35 mouse cellular contexts compared by ENCODE assay signal in genomic region chr4:120841342-120841741, GRCm38 (mm10).
"Had no signal": no experiment of that assay in that cellular context is flagged by ENCODE, and none has a peak within 500 bp of the region (broad histone marks: within the 10 kb centered on the region; RNA-seq: fewer than 3 reads in every experiment).

No protein-coding gene starts in this region.

- H3K36me3 ChIP-seq: heart, embryonic 10.5 days; heart, embryonic 12.5 days; heart, embryonic 13.5 days; heart, embryonic 15.5 days; hindbrain, embryonic 10.5 days; hindbrain, embryonic 12.5 days; hindbrain, embryonic 13.5 days; hindbrain, embryonic 15.5 days; intestine, embryonic 15.5 days; kidney, embryonic 15.5 days had no signal

- H3K9me3 ChIP-seq: heart, embryonic 10.5 days; heart, embryonic 12.5 days; heart, embryonic 13.5 days; heart, embryonic 15.5 days; hindbrain, embryonic 10.5 days; hindbrain, embryonic 12.5 days; hindbrain, embryonic 13.5 days; hindbrain, embryonic 15.5 days; intestine, embryonic 15.5 days; kidney, embryonic 15.5 days had no signal

- H3K27me3 ChIP-seq: hindbrain, embryonic 12.5 days; hindbrain, embryonic 15.5 days; intestine, embryonic 15.5 days had no signal

- DNase-seq: heart, postnatal 10 days; heart, postnatal 14 days; heart, postnatal 36 days; heart, postnatal 4 days; kidney, adult 11 months; kidney, adult 18-20 months; kidney, adult 2 months; kidney, adult 8-10 months; kidney, adult 9 months; kidney, postnatal 10 days; kidney, postnatal 14 days; kidney, postnatal 25 days; kidney, postnatal 36 days; kidney, postnatal 4 days; layer of hippocampus, adult 9-11 months; layer of hippocampus, postnatal 36 days had no signal

- H3K27ac ChIP-seq: heart, embryonic 10.5 days; heart, embryonic 13.5 days; heart, embryonic 15.5 days; hindbrain, embryonic 10.5 days; hindbrain, embryonic 12.5 days; hindbrain, embryonic 13.5 days; hindbrain, embryonic 14.5 days; hindbrain, embryonic 15.5 days; hindbrain, postnatal 0 days; intestine, embryonic 15.5 days; kidney, embryonic 15.5 days; kidney, postnatal 0 days; layer of hippocampus, adult 2 months had no signal

- H3K4me1 ChIP-seq: heart, embryonic 13.5 days; heart, embryonic 15.5 days; hindbrain, embryonic 12.5 days; hindbrain, embryonic 13.5 days; hindbrain, embryonic 15.5 days; intestine, embryonic 15.5 days; kidney, embryonic 15.5 days had no signal

- H3K9ac ChIP-seq: heart, embryonic 12.5 days; heart, embryonic 13.5 days; heart, embryonic 15.5 days; hindbrain, embryonic 12.5 days; hindbrain, embryonic 13.5 days; hindbrain, embryonic 14.5 days; hindbrain, embryonic 15.5 days; intestine, embryonic 15.5 days; kidney, embryonic 15.5 days had no signal

- ATAC-seq: hindbrain, embryonic 16.5 days; hindbrain, postnatal 0 days; inflammation-experienced regulatory T-cells, adult 6 months; intestine, embryonic 15.5 days; intestine, embryonic 16.5 days; intestine, postnatal 0 days had no signal

- H3K4me2 ChIP-seq: heart, embryonic 11.5 days; heart, embryonic 12.5 days; heart, embryonic 13.5 days; heart, embryonic 15.5 days; hindbrain, embryonic 12.5 days; hindbrain, embryonic 13.5 days; hindbrain, embryonic 14.5 days; hindbrain, embryonic 15.5 days; intestine, embryonic 15.5 days; kidney, embryonic 15.5 days had no signal

- H3K4me3 ChIP-seq: heart, embryonic 10.5 days; heart, embryonic 12.5 days; heart, embryonic 13.5 days; heart, embryonic 15.5 days; hindbrain, embryonic 10.5 days; hindbrain, embryonic 12.5 days; hindbrain, embryonic 13.5 days; hindbrain, embryonic 15.5 days; intestine, embryonic 15.5 days; kidney, embryonic 15.5 days; layer of hippocampus, adult 2 months had no signal
